Mouse (Mus musculus): ENCODE measurements around the gene E330009J07Rik.

E330009J07Rik gene

GRCm38 (mm10) chr6:40430251-40430650, 5.7 kb downstream of the E330009J07Rik start:
- DNase-seq (ENCODE audit: inconsistent age in 2 of 2, low spot score in 1 of 2) = no peak

GRCm38 (mm10) chr6:40429521-40429931, 6.4 kb downstream of the E330009J07Rik start:
- no peak for DNase-seq (ENCODE audit: inconsistent age in 2 of 2, low spot score in 1 of 2)

- DNase-seq (ENCODE audit: inconsistent age in 2 of 2, low spot score in 1 of 2) = no peak
Observed at GRCm38 (mm10) chr6:40428696-40429095, 7.2 kb downstream of the E330009J07Rik start.

GRCm38 (mm10) chr6:40427441-40427840, 8.5 kb downstream of the E330009J07Rik start:
- no peak for DNase-seq (ENCODE audit: inconsistent age in 2 of 2, low spot score in 1 of 2)

- DNase-seq (ENCODE audit: inconsistent age in 2 of 2, low spot score in 1 of 2) = peak; percentile 48 to 80
Observed at GRCm38 (mm10) chr6:40423774-40424173, 12.2 kb downstream of the E330009J07Rik start.

DNA sequence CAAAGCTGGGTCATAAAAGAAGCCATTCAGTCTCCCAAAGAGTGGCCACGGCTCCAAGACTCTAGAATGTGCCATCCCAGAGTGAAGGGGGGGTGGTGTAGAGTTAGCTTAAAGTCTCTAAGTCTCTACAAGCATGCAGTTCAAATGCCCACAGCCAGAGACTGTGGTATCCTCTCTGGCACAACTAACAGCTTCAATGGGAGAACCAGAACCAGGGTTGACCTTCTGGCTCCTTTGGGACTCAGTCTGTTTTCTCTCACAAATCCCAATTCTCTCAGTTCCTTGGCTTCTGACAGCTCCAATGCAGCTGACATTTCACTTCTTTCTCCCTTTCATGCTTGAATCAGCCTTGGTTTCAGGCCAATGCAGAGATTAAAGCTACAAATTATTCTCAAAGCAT, 12.9 kb downstream of the E330009J07Rik start:
- DNase-seq (ENCODE audit: inconsistent age in 2 of 2, low spot score in 1 of 2) = peak in 1 of 2 experiments; percentile 22

DNA sequence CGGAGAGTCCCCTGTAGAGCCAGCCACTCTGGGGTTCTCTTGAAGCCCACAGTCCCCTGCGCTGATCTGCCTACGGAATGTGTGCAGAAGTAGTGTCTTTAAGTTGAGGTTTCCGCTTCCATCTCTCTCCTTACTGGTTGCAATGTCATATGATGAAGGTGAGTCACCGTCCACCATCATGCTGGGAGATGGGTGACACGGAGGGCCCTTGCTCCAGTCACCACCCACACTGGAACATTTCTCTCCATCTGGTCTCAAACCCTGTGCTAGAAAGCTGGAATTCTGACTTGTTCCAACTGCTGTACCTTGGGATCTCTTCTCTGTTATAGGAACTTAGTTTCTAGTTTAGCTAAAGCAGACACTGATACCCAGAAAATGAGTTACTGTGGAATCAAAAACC, 14.8 kb downstream of the E330009J07Rik start:
- DNase-seq (ENCODE audit: inconsistent age in 2 of 2, low spot score in 1 of 2) = no peak

GRCm38 (mm10) chr6:40418386-40418785, 17.5 kb downstream of the E330009J07Rik start:
- DNase-seq (ENCODE audit: inconsistent age in 2 of 2, low spot score in 1 of 2) = no peak

GRCm38 (mm10) chr6:40415799-40416198, 20.1 kb downstream of the E330009J07Rik start:
- DNase-seq (ENCODE audit: inconsistent age in 2 of 2, low spot score in 1 of 2) = no peak

DNA sequence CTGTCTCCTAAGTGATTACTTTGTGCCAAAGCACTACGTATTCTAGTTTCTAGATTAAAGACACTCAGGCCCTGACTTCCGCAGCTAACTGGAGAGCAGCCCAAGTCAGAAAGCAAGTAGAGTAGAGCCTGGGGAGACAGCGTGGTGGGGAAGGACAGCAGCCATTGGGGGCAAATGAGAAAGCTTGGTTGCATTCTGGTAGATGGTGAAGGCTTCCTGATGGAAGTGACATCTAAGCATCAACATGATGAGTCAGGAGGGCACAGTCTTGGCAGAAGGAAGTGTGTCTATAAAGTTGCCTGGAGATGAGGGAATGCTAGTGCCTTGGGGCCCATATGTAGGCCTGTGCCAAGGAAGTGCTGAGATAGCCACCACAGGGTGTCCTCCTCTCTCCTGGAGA, 22.4 kb downstream of the E330009J07Rik start:
- no peak for DNase-seq (ENCODE audit: inconsistent age in 2 of 2, low spot score in 1 of 2)

DNA sequence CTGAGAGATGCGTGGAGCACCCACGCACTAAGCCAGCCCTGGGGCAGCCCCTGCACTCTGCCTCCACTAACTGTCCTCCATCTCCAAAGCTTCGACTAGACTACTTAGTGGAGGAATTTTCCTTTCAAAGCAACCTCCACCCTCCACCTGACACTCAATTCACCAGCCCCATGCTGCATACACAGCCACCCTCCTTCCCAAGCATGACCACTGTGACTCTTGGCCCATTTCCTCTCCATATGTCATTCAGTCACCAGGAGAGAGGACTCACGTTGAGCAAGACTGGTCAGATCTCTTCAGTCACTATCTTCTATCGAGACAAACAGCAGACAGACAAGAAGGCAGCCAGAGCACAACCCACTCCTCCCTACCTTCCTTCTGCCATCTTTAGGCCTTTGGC, 22.9 kb downstream of the E330009J07Rik start:
- peak in 1 of 2 experiments; percentile 16 for DNase-seq (ENCODE audit: inconsistent age in 2 of 2, low spot score in 1 of 2)

DNA sequence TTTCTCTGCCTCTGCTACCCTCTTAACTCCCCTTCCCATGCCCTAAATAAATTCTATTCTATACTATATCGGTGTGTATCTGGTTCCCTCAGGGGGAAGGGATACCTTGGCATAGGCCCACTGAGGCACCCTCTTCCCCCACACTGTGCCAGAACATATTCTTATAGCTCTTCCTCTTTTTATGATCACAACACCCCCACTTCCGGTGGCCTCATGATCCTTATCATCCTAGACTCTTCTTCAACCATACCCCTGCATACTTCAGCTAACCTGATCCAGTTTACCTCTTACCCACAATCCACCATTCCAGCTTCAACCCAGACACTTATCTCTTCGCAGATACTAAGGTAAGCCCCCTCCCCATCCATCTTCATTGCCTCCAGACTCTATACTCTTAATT, 24.9 kb downstream of the E330009J07Rik start:
- no peak for DNase-seq (ENCODE audit: inconsistent age in 2 of 2, low spot score in 1 of 2)

DNA sequence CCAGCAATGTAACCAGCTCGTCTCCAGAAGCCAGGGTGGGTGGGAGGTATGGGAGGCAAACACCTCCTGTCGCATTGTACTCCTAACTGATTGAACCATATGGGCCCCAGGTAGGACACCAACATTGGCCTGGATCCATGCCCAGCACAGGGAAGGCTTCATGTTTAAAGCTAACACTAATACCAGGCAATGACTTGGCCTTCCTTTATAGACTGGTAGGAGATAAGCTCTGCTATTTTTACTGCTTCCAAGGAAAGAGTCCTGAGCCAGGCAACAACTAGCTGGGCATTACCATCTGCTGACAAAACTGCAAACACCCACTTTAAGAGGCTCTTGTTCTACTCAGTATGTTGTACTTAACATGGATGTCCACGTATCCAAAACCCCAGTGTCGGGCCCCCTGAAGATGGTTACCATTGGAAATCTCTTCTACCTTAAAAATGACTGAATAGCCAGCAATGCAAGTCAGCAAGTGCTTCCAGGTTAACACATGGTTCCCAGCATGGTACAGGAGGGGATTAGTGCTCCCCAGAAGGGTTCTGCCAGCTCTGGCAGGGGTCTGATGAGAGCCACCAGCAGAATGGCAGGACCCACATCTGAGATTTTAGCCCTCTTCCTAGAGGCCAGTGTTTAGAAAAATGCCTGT, 32.2 kb downstream of the E330009J07Rik start:
- DNase-seq (ENCODE audit: inconsistent age in 2 of 2, low spot score in 1 of 2) = no peak

DNA sequence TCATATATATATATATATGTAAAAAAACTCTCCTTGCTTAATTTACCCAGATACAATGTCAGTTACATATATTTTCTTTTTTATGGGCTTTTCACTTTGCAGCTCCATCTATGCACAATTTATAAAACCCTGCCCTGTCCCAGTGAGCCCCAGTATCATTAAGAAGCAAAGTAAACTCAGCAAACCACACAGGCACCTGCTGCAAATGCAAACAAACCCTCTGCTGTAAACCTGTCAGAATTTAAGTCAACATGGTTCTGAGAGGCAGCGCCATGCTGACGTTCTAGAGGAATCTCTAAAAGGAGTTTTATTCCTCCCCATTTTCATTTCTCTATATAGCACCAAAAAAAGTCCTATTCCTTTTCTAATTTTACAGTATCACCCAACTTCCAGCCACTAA, 33.9 kb downstream of the E330009J07Rik start:
- no peak for DNase-seq (ENCODE audit: inconsistent age in 2 of 2, low spot score in 1 of 2)

DNA sequence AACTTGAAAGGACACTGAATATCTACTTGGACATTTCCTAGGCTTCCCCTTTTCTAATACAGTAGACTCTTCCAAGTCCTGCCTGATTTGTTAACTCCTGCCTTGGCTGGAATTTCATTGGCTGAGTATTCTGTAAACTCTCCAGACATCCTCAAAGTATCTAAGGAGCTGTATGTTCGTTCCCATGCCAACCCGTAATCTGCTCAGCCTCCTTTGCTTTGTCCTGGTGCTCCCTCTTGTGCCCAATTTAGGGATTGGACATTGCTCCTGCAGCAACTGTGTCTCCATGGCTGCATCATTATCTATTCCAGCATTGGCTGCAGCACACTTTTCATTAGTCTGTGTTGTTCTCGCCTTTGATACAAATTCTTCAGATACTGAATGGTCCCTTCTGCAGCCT, 42.7 kb downstream of the E330009J07Rik start:
- DNase-seq (ENCODE audit: inconsistent age in 2 of 2, low spot score in 1 of 2) = peak; percentile 66 to 90

GRCm38 (mm10) chr6:40390975-40391374, 45.0 kb downstream of the E330009J07Rik start:
- no peak for DNase-seq (ENCODE audit: inconsistent age in 2 of 2, low spot score in 1 of 2)

GRCm38 (mm10) chr6:40388660-40389059, 47.3 kb downstream of the E330009J07Rik start:
- no peak for DNase-seq (ENCODE audit: inconsistent age in 2 of 2, low spot score in 1 of 2)

DNA sequence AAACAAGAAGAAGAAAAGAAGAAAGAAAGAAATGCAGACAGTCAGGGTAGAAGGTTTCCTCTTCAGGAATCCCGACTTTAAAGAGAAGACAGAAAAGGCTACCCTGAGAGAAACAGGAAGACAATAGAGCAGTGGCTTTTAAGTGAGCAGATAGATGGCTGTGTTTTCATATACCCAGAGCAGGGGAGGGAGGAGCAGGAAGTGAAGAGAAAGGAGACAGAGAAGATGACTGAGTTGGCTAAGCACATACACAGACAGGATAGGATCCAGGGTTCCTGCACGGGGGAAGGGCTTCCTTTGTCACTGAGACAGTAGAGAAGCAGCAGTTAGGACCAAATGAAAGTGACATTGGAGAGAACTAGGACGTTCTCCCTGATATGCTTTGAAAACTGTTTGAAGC, 50.3 kb downstream of the E330009J07Rik start:
- DNase-seq (ENCODE audit: inconsistent age in 2 of 2, low spot score in 1 of 2) = no peak

- no peak for DNase-seq (ENCODE audit: inconsistent age in 2 of 2, low spot score in 1 of 2)
Observed at GRCm38 (mm10) chr6:40381908-40382307, 54.0 kb downstream of the E330009J07Rik start.

- DNase-seq (ENCODE audit: inconsistent age in 2 of 2, low spot score in 1 of 2) = no peak
Observed at GRCm38 (mm10) chr6:40380181-40380580, 55.8 kb downstream of the E330009J07Rik start.

DNA sequence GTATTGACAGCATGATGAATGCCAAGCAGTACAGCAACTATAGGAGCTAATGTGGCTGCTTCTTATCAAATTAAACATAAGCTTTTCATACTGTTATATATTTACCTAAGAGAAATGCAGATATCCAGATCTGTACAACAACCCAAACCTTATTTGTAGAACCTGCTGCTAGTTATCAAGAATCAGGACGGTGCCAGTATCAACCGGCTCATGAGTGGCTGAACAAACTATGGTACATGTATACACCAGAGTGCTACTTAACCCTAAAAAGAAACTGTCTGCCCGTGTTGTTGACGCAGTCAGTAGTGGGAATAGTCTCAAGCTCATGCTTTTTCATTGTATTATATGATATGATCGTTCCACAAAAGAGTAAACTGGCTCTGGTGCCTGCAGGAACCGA, 64.9 kb downstream of the E330009J07Rik start:
- no peak for DNase-seq (ENCODE audit: inconsistent age in 2 of 2, low spot score in 1 of 2)

DNA sequence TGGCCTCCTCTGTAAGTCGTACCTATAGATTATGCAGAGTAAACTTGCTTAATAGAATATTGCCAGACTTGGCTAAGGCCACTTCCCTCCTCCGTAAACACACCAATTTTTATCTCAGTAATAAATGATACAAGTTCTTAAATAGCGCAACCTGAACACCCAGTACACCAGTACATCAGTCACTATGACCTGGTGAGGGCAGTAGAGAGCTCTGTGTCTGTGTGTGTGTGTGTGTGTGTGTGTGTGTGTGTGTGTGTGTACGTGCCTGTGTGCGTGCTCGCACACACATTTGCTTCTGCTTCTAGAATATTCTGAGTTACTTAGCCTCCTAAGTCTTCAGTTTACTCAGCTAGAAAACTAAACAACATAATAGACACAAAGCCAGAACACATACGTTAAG, 82.6 kb downstream of the E330009J07Rik start:
- peak in 1 of 2 experiments; percentile 30 for DNase-seq (ENCODE audit: inconsistent age in 2 of 2, low spot score in 1 of 2)

All from adrenal gland, adult (tissue).